Mouse (Mus musculus): ENCODE data around the gene Rad51b.

Gene Rad51b

DNA sequence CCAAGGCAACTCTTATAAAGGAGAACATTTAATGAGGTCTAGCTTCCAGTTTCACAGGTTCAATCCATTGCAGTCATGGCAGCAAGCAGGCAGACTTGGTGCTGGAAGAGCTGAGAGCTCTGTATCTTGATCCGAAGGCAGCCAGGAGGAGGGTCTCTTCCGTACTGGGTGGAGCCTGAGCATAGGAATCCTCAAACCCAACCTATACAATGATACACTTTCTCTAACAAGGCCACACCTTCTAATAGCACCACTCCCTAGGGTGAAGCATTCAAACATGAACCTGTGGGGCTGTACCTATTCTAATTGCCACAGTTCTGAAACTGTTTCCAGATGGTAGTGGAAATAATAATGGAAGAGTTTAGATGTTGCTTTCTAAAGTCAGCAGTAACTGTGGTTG is 33.5 kb downstream of the Rad51b start:
- no peak for DNase-seq (ENCODE audit: low read depth)

DNA sequence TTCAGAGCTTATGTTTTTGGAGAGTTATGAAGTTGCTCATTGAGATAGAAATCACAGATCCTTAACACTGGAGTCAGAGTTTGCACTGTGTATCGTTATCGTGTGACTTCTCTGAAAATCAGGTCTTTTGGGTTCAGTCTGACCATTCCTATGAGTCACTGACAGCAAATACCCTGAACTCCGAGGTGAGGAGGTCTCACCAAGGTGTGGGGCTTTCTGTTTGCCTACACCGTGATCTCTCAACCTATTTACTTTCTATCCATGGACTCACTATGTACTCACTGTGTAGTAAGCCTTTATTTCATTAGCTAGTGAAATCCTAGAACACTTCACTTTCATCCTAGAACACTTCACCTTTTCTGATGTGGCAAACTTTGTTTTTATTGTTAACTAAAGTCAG is 34.6 kb downstream of the Rad51b start:
- no peak for DNase-seq (ENCODE audit: low read depth)

DNA sequence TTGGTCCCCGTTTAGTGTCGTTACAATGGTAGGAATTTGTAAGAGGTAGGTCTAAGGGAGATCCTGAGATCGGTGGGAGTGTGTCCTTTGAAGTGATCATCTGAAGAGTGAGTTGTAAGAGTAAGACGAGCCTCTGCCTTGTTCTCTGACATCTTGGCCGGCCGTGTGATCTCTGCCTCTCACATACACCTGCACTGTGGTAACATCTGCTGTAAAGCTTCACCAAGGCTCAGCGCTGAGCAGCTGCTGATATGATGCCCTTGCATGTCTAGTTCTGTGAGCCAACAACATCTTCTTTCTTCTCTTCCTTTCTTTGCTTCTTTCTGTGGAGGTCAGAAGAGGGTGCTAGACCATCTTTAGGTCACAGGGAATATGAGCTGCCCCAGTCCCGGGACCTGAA is 41.7 kb downstream of the Rad51b start:
- DNase-seq (ENCODE audit: low read depth): no peak

DNA sequence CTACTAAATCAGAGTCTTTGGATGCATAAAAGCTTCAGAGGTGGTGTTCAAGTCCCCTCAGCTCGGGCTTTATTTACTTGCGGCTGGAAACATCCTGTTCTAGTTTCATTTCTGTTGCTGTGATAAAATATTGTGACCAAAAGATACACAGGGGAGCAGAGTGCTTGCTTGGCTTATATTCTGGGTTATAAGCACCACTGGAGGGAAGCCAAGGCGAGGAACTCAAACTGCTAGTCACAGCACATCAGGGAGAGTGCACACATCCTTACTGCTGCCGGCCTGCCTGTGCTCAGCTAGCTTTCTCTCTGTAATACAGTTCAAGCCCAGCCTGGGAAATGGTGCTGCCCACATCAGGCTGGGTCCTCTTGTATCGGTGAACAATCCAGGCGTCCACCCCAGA is 43.4 kb downstream of the Rad51b start:
- DNase-seq (ENCODE audit: low read depth): no peak

DNA sequence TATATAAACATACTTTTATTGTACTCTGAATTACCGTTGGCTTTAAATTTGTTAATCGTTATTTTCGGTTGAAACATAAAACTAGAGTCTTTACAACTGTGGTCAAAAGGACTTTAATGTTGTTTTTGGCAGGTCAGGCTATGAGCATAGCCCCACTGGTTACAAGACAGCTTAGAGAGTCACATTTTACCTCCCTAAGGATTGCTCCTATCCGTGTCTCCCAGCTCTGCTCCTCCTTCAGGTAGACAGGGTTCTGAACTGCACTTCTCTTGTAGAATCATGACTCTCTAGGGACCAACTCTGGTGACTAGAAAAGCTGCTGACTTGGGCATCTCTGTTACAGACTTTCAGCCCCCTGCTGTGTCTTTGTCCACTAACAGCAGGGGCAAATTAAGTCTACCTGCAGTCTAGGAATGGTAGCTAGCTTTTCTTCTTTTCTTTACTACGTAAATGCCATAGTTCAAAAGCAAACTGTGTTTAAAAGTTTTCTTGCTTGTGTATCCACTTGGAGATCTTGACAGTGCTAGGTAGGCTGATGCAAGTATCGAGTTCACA is 44.3 kb downstream of the Rad51b start:
- no peak for DNase-seq (ENCODE audit: low read depth)

DNA sequence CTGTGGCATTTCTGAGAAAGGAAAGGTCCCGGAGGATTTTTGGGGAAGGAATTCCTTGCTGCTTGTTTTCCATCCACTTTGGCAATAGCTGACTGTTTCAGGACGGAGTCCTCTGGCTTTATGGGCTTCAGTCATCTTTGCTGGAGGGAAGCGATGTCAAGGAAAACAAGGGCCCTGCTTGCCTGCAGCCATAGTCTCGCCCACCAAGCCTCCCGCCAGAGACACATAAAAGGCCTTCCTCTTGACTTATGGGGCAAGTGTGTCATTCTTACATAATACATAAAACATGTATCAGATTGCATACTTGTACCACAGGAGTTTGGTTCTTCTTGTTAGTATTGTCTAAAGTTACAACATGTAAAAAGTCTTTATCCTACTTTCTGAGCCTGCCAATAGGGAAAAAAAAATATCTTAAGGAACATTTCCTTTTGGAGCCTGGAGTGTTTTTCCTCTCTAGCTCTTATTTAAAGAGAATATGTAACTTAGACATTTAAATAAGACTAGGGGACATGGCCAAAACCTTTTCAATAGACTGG is 49.2 kb downstream of the Rad51b start:
- DNase-seq (ENCODE audit: low read depth): no peak

DNA sequence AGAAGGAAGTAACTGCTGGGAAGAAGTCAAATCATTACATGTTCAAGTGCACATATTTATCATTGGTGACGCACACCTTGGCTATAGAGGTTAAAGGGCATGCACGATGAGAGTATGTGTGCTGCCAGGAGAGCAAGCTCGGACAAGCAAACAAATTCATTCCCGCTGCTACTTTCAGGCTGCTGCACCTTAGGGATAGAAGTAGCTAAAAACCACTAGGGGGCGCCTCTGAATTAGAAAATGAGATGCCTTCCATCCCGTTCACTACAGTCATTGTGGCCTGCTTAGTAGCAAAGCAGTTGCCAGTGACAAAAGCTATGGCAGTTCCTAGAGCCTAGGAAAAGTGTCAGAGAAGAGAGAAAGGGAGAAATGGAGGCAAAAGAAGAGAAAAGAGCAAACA is 50.6 kb downstream of the Rad51b start:
- DNase-seq (ENCODE audit: low read depth): peak; percentile 78

DNA sequence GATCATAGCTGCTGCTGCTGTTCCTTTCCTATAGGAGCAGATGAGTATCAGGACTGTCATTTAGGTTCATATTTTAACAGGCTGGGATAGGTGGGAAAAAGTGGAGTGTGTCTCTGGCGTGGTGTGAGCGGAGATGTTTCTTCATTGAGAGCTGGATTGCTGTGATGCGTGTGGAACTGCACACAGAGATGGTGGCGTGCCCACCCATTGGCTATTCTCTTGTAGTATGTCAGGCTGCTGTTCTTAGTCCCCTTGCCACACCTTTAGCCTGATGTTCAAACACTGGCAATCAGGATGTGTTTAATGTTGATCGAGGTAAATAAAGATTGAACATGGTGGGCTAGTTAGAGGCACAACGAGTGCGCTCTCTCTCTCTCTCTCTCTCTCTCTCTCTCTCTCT is 54.4 kb downstream of the Rad51b start:
- no peak for DNase-seq (ENCODE audit: low read depth)

DNA sequence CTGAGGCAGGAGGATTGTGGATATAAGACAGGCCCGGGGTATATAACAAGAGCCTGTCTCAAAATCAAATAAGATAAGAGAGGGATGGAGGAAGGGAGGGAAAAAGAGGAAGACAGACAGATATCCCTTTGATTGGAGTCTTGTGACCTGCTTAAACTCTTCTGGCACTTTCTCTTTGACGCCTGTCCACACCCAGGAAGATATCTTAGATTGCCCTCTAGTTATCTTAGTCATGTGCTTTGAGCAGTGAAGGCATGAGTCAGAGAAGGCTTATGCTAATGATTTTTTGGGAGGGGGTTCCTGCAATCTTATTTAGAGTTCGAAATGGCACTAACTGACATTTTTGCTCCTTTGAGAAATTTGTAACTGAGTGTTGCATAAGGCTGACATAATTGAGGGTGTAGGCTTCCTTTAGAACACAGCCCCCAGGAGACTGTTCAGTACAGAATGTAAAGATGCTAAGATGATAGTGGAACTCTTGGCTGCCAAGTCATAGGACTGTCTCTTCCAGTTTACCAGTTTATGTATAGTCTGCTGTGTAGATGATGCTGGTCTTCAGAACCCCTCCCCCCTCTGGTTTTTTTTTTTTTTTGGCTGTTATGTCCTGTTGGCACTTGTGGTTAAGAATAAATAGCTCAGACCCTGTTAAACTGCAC is 55.1 kb downstream of the Rad51b start:
- DNase-seq (ENCODE audit: low read depth): no peak

DNA sequence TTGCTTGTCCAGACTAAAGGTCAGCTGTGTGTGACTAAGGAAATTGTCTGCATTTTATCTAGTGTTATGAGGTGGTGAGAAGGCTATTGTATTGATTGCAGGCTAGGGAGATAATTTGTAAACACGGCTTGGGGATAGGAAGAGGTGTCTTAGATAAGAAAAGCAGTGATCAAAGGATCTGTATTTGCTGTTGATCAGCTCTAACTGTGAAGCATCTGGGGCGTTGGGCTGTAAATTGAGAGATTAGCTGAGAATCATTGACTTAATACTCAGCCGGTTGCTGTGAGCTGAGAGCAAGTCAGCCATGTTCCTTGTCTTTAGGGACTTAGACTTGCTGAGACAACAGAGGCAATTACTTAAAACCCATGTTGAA is 55.6 kb downstream of the Rad51b start:
- no peak for DNase-seq (ENCODE audit: low read depth)

DNA sequence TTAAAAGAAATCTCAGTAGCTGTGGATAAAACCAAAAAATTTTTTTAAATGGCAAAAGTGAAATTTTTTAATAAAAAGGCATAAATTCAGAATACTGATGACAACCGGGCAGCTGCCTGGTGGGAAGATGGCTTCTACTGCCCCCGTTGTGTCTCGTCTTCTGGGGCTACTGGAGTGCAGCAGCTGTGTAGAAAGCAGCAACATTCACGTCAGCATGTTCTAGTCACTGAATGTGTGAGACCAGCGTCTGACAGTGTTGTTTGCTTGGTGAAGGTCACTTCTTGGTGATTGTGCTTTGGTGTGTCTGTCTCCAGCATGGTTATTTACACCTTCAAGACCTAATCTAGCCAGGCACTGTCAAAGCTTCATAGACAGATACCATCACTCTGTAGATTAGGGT is 56.3 kb downstream of the Rad51b start:
- DNase-seq (ENCODE audit: low read depth): no peak

DNA sequence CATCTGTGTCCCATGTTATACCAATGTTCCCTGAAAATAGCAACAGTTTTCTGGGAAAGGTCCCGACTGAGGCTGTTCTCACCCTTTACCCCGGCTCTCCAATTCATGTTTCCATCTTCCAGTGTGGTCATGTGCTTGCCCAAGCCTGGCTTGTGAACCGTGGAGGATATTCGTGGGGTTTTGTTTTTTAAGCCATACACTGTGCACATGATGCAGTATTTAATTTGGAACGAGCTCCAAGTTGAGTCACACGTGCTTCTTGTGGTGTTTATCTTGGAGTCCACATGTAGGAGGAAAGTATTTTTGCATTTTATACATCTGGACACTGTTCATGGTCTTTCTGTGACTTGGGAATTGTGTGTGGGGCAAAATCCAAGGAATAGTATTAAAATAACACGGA is 57.5 kb downstream of the Rad51b start:
- DNase-seq (ENCODE audit: low read depth): no peak

DNA sequence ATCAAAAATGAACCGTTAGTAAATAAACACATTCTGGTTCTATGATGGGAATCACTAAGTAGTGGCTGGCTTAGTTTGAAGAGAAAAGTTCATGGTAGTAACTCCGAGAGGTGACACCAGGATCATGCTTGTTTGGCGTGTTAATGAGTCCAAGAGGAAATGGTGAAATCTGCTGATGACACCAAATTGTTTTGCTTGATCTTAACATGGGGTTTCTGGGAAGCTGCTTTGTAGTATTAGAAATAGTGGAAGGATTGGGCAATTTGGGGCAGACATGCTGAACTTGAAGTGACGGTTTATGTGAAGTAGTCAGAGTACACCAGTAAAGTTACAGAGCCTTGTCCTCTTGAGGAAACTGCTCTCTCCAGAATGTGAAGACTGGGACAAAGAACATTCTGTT is 59.1 kb downstream of the Rad51b start:
- DNase-seq (ENCODE audit: low read depth): no peak

DNA sequence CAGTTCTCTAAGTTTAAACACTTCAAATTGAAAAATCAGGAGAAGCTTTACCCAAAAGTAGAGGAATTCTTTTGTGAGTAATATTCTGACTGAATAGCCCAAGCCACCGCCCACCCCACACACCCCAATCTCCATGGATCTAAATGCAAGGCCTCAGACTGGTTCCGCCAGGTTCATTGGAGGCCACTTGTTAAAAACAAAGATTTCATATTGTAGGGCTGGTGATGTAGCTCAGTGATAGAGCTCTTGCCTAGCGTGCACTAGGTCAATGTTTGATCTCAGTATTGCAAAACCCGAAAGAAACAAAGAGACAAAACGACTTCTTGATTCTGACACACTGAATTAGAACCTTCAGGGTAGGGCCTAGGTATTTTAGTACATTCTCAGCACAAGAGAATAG is 60.5 kb downstream of the Rad51b start:
- no peak for DNase-seq (ENCODE audit: low read depth)

DNA sequence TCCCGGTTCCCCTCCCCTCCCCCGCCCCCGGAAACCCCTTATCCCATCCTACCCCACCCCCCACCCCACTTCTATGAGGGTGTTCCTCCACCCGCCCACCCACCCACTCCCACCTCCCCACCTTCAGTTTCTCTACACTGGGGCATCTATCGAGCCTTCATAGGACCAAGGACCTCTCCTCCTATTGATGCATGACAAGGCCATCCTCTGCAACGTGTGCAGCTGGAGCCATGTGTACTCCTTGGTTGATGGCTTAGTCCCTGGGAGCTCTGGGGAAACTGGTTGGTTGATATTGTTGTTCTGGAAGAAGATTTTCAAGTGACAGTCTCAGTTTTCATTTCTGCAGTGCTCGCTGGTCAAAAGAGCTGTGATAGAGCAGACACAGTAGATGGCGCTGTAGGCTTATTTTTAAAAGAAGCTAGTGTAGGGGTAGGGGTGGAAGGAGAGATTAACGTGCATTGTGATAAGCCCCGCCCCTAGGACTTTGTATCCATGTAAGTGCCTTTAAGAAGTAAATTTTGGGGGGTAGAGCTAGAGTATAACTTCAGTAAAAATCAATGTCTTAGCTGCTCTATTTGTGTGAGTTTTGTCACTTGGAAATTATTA is 61.6 kb downstream of the Rad51b start:
- peak; percentile 88 for DNase-seq (ENCODE audit: low read depth)

DNA sequence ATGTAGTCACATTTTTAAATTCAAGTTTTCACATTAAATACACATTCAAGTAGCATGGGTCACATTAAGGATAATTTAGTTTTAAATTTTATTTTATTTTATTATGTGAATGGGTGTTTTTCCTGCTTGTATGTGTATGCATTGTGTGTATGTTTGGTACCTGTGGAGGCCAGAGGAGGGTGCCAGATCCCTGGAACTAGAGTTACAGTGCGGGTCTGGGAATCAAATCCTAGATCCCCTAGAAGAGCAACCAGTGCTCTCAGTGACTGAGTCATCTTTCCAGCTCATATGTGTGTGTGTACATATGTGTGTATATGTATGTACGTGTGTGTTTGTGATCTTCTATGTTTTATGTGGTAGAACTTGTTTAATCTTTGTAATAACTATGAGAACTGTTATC is 62.3 kb downstream of the Rad51b start:
- no peak for DNase-seq (ENCODE audit: low read depth)

DNA sequence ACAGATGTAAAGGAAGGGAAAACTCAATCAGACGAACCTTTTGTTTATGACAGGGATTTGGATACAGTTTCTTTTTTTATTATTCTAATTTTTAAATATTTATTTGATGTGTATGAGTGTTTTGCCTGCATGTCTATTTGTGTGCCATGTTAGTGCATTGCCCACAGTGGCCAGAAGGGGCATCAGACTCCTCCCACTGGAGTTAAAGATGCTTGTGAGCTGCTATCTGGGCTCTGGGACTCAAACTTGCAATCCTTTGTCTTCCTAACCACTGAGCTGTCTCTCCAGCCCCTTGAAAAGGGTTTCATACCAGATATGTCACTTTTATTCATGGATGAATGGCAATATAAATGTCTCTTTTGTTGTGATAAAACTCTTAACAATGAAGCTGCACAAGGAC is 65.1 kb downstream of the Rad51b start:
- DNase-seq (ENCODE audit: low read depth): peak; percentile 63

DNA sequence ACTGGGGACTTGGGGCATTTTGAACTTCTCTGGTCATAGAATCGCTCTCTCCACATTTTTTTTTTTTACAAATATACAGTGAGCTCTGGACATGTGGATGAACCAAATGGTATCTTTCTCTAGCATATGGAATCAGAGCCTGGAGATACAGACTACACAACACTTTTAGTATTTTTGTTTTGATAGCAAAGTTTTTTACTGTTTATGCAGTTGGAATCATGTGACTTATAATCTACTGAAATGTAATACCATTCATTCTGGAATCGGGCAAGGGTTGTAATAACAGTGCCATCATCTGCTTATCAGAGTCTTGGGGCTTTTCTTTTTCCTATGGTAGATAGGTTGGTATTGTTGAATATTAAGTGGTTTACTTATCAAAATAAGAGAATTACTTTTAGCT is 67.2 kb downstream of the Rad51b start:
- DNase-seq (ENCODE audit: low read depth): no peak

DNA sequence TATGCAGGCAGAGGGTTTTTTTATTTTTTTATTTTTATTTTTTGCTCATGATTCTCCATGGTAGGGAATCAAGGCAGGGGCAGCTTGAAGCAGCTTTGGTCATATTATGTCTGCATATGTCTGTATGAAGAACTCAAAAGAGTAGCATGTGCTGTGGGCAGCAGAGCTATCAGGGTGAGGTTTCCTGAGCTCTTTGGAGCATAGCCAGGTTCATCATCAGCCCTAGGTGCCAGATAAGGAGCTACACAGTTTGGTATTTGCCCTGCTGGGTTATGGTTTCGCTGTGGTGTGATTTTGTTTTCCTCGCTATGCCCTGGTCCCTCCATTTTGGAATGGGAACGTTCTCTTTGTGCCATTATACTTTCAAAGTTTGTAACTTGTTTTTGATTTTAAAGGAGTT is 71.7 kb downstream of the Rad51b start:
- no peak for DNase-seq (ENCODE audit: low read depth)

DNA sequence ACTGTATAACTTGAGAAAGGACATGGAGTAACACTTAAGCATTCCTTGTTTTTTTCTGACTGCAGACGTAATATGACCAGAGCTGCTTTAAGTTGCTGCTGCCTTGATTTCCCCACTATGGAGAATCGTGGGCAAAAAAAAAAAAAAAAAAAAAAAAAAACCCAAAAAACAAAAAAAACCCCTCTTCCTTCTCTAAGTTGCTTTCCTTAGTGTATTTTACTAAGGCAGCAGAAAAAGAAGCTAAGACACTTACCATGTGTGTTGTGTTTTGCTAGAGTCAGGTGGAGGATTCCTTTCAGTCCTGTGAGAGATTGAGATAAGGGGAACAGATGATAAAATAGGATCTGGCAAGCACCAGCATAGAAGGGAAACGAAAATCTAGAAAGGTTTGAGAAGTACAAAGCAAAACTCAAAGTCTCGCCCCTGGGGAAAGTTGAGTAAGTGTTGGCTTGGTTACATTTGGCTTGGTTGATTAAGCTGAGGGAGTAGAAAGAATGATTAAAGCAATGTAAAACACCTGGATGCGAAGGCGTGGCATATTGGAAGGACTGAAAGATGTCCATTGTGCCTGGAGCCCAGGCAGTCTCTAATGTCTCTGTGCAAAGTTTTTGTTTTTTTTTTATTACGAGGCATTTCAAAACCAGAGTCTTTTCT is 72.6 kb downstream of the Rad51b start:
- no peak for DNase-seq (ENCODE audit: low read depth)

DNA sequence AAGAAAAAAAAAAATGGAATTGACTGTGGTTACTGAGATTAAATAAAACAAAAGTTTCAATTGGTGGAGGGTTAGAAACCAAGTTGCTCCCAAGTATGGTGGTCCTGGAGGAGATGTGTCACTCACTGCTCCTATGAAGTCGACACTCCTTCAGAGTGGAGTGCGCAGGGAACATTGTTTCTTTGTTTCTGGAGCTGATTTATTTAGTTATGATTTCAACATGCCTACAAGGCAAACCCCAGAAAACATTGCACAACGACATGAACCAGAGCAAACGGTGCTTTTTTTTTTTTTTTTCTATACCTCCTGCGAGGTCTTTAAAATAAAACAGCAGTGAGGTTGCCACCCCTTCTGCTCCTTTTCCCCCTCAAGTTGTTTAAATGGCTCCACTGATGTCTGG is 75.6 kb downstream of the Rad51b start:
- no peak for DNase-seq (ENCODE audit: low read depth)

DNA sequence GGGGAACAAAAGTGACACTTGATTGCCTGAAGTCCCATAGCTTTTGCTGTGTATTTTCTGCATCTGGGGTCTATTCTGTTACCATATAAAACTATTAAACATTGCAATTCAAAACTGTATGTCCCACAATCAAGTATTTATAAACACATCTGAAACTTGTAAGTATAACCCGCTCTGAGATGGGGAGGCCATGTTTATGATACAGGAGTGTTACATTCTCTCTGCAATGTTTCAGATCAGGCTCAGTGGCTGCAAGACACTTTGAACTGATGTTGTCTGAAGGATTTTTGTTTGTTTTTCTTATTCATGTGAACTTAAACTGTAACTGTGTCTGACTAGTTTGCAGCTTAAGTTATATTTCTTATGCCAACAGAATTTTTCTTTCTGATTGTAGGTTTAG is 80.3 kb downstream of the Rad51b start:
- no peak for DNase-seq (ENCODE audit: low read depth)

DNA sequence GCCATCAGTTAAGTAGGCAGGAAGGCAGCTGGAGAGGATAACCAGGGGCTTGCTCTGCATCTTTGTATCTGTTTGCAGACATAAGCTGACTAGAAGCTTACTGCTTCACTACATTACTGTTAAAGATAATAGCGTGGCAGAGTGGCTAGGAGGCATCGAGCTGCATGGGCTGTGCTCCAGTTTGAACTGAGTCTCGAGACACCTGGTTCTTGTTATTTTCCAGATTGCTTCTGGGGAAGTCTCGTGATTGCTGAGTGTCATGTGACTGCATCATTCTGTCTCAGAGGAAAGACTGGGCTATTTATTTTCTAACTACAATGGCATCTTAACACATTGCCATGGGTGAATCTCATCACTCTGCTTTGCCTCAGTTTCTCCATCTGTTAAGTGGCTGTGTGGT is 80.8 kb downstream of the Rad51b start:
- no peak for DNase-seq (ENCODE audit: low read depth)
